Mouse (Mus musculus) heart, embryonic 13.5 days (tissue): ENCODE results near the gene Gm10273. TPM values are rescaled to one million over a fixed set of nuclear protein-coding genes. Genes with fewer than 3 reads are reported as not detected.
"Not testable (repeated sequence)": the region's sequence is repeated elsewhere in the genome, so short reads cannot be mapped to it uniquely, and the experiment has no call there.

Experiments
- ATAC-seq: fragments of 200-750 bp; cut with Nextera tagmentation; 2 replicates; pipeline ENCODE4 v1.8.0; 2017; ENCODE audit warnings: moderate TSS enrichment; ENCODE audit not compliant: insufficient number of reproducible peaks, low FRiP score, low TSS enrichment; ENCODE audit errors: extremely low read depth
- H3K27ac ChIP-seq: fragments of 300-500 bp; sonication (generic); replicated peaks from 2 replicates; pipeline ENCODE4 v1.5.1; 2015; ENCODE audit warnings: moderate library complexity, mild to moderate bottlenecking, inconsistent platforms
- H3K27me3 ChIP-seq: fragments of 300-500 bp; sonication (generic); replicated peaks from 2 replicates; pipeline ENCODE4 v1.6.1; 2015; ENCODE audit warnings: mild to moderate bottlenecking, inconsistent platforms
- H3K36me3 ChIP-seq: fragments of 300-500 bp; sonication (generic); 2 replicates; pipeline ENCODE4 v1.6.1; 2015; ENCODE audit warnings: mild to moderate bottlenecking, inconsistent platforms
- H3K4me1 ChIP-seq: fragments of 300-500 bp; sonication (generic); 2 replicates; pipeline ENCODE4 v1.6.1; 2015; ENCODE audit warnings: inconsistent platforms
- H3K4me2 ChIP-seq: fragments of 300-500 bp; sonication (generic); 2 replicates; pipeline ENCODE4 v1.6.1; 2015; ENCODE audit warnings: inconsistent platforms, mild to moderate bottlenecking, moderate library complexity
- H3K4me3 ChIP-seq: fragments of 300-500 bp; sonication (generic); 2 replicates; pipeline ENCODE4 v1.5.1; 2015; ENCODE audit warnings: moderate library complexity, mild to moderate bottlenecking, inconsistent platforms
- H3K9ac ChIP-seq: fragments of 300-500 bp; sonication (generic); 2 replicates; pipeline ENCODE4 v1.6.1; 2015; ENCODE audit warnings: inconsistent platforms, mild to moderate bottlenecking, moderate library complexity
- H3K9me3 ChIP-seq: fragments of 300-500 bp; sonication (generic); 2 replicates; pipeline ENCODE4 v1.6.1; 2016; ENCODE audit warnings: inconsistent platforms
- WGBS: fragments of 180-500 bp; shearing (Covaris S2); methylation state at CpG from one replicate; pipeline ENCODE4 v1.1.7; 2015; ENCODE audit warnings: mixed read lengths; 5-methylcytosine and 5-hydroxymethylcytosine counted together
- polyA plus RNA-seq: library from polyadenylated mRNA; unstranded; fragments of >200 nt; fragmentation: Nextera tagmentation; extraction: Ambion mirVana; gene quantifications from 2 replicates; pipeline ENCODE4 v1.2.1, GENCODE M21; 2015

Gm10273 gene
- polyA plus RNA-seq, 1 experiment from 2014 or later: not detected

DNA sequence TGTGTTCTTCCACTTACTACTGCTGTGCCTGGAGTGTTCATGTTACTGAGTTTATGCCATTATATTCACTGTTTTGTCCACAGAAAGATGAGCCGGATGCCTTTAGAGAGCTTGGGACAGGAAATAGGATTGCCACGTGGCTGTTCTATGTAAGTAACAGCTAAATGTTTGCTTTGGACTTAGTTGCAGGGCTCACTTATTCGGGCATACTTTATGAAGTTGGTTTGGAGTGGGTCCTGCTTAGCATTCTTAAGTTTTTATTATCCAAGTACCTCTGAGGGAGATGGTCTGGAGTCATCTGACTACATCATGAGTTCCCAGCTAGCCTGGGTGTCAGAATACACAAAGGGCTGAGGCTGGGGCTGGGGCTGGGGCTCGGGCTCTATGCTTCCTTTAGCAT, 28.2 kb upstream of the Gm10273 start:
- Histone ChIP-seq H3K4me2 (no peak overlapping the region), H3K4me3 (no peak overlapping the region), H3K36me3 (peaks cover 97% of the 10 kb centered on the region), H3K27me3 (no peaks in the 10 kb centered on the region), H3K27ac (no peak overlapping the region), H3K4me1 (peaks cover 5% of the 10 kb centered on the region; the same call in 1 of the 2 replicates), H3K9ac (no peak overlapping the region), H3K9me3 (no peaks in the 10 kb centered on the region)
- ATAC-seq: no peak
- WGBS: 75% methylated on average over 4 of the region's 4 CpGs

- no peaks in the 10 kb centered on the region for H3K9me3 ChIP-seq
- H3K36me3 ChIP-seq: peaks cover 96% of the 10 kb centered on the region
- no peak overlapping the region for H3K27ac ChIP-seq
- 86% methylated on average over 8 of the region's 8 CpGs for WGBS
- no peak for ATAC-seq
- H3K27me3 ChIP-seq: no peaks in the 10 kb centered on the region
- no peak overlapping the region for H3K4me2 ChIP-seq
- no peak overlapping the region for H3K4me3 ChIP-seq
- H3K9ac ChIP-seq: no peak overlapping the region
- H3K4me1 ChIP-seq: no peaks in the 10 kb centered on the region; the same call in 1 of the 2 replicates
Measured at GRCm38 (mm10) chr10:59368729-59369128, 26.7 kb upstream of the Gm10273 start.

DNA sequence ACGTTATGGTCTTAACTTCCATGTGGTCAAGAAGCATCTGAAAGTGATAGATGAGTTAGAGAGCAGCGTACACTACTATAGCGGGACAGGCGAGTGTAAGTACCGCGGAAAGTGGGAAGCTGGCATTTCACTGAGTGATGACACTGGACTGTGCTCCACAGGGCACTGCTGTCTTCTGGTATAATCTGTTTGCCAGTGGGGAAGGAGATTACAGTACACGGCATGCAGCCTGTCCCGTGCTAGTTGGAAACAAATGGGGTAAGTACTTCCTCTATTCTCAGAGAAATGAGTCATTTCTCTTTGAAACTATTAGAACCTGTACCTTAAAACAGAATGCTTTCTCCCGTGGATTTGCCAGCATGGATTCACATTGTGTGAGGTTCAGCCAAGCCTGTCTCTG, 26.0 kb upstream of the Gm10273 start:
- Histone ChIP-seq H3K9me3 (no peaks in the 10 kb centered on the region), H3K27ac (no peak overlapping the region), H3K4me2 (no peak overlapping the region), H3K9ac (no peak overlapping the region), H3K4me3 (no peak overlapping the region), H3K27me3 (no peaks in the 10 kb centered on the region), H3K4me1 (no peaks in the 10 kb centered on the region), H3K36me3 (peaks cover 96% of the 10 kb centered on the region)
- ATAC-seq: no peak
- WGBS: 91% methylated on average over 9 of the region's 9 CpGs

DNA sequence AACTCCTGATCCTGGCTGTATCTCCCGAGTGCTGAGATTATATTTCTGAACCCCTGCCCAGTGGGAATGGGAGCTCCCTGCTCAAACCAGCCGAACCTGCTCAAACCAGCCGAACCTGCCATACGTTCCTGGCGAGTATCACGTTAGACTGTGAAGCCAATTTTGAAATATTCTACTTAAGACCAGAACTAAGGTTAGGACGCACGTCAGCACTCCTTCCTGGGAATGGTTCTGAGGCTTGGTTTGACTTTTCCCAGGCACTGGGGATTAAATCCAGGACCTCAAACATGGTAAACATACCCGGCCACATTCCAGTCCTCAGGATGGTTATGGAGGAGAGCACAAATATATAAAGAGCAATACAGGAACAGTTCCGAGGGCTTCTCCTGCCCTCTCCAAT, 17.5 kb upstream of the Gm10273 start:
- peaks cover 13% of the 10 kb centered on the region for H3K4me1 ChIP-seq
- no peak overlapping the region for H3K4me2 ChIP-seq
- no peak overlapping the region for H3K9ac ChIP-seq
- WGBS: 88% methylated on average over 10 of the region's 10 CpGs
- H3K36me3 ChIP-seq: peaks cover 24% of the 10 kb centered on the region
- no peak for ATAC-seq
- no peak overlapping the region for H3K27ac ChIP-seq
- H3K4me3 ChIP-seq: no peak overlapping the region
- H3K27me3 ChIP-seq: no peaks in the 10 kb centered on the region
- H3K9me3 ChIP-seq: no peaks in the 10 kb centered on the region

DNA sequence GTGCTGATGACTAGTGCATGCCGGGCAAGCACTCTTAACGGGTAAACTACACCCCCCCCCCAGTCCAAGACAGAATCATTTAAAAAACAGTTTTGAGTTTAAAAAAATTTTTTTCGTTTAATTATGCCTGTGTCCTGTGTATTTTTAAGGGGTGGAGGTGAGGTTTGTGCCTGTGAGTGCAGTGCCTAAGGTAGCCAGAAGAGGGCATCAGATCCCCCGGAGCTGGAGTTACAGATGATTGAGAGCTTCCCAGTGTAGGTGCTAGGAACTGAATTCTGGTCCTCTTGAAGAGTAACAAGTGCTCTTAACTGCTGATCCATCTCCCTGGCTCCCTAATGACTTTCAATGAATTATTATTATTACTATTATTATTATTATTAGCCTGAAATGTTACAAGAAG, 16.7 kb upstream of the Gm10273 start:
- no peak overlapping the region for H3K27ac ChIP-seq
- no peak overlapping the region for H3K9ac ChIP-seq
- H3K9me3 ChIP-seq: no peaks in the 10 kb centered on the region
- H3K36me3 ChIP-seq: peaks cover 17% of the 10 kb centered on the region
- no peak overlapping the region for H3K4me3 ChIP-seq
- no peak overlapping the region for H3K4me2 ChIP-seq
- ATAC-seq: no peak
- 93% methylated on average over 4 of the region's 4 CpGs for WGBS
- no peaks in the 10 kb centered on the region for H3K27me3 ChIP-seq
- peaks cover 13% of the 10 kb centered on the region for H3K4me1 ChIP-seq

DNA sequence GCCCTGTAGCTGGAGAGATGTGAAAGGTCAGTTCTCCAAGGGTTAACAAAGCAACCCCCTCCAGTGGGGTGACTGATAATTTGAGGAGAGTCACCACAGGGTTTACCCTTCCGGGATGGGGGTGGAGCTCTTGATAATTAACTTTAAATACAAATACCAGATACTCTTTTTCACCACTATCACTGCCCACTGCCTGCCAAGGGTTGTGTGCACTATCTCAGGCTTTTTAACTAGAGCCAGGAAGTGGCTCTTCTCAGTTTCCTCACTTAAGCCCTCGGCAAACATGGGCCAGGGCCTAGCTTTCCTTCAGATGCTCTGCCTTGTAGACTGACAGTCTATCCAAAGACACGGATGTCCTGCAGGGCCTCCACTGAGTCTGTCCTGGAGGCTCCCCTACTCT, 15.5 kb upstream of the Gm10273 start:
- Histone ChIP-seq H3K4me2 (no peak overlapping the region), H3K27ac (peak overlapping the region; percentile 44; the same call in 1 of the 2 replicates), H3K4me3 (no peak overlapping the region), H3K27me3 (no peaks in the 10 kb centered on the region), H3K4me1 (peaks cover 13% of the 10 kb centered on the region), H3K9me3 (no peaks in the 10 kb centered on the region), H3K36me3 (peaks cover 5% of the 10 kb centered on the region), H3K9ac (no peak overlapping the region)
- ATAC-seq: no peak
- WGBS: 9% methylated on average over 3 of the region's 3 CpGs

DNA sequence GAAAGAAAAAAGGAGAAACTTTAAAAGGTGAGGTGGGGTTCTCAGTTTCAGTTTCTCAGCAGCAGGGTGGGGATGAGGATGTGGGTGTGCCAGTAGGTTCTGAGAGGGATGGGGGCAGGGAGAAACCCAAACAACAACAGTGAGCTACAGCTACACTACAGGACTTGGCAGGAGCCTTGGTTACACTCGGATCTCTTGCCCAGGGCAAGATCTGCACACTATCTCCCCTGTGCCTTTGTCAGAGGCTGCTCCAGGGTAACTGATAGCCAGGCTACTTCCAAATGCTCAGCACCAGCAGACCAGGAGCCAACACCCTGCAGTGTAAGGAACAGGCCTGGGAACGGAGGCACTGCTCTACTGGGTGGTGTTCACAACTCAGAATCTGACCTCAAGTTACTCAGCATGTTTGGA, 15.0 kb upstream of the Gm10273 start:
- peak overlapping the region; percentile 44; the same call in 1 of the 2 replicates for H3K27ac ChIP-seq
- 41% methylated on average over 2 of the region's 2 CpGs for WGBS
- no peaks in the 10 kb centered on the region for H3K9me3 ChIP-seq
- H3K4me2 ChIP-seq: no peak overlapping the region
- H3K4me1 ChIP-seq: peaks cover 13% of the 10 kb centered on the region
- H3K27me3 ChIP-seq: no peaks in the 10 kb centered on the region
- no peak overlapping the region for H3K4me3 ChIP-seq
- H3K9ac ChIP-seq: no peak overlapping the region
- no peak for ATAC-seq
- peaks cover 4% of the 10 kb centered on the region; the same call in 1 of the 2 replicates for H3K36me3 ChIP-seq

DNA sequence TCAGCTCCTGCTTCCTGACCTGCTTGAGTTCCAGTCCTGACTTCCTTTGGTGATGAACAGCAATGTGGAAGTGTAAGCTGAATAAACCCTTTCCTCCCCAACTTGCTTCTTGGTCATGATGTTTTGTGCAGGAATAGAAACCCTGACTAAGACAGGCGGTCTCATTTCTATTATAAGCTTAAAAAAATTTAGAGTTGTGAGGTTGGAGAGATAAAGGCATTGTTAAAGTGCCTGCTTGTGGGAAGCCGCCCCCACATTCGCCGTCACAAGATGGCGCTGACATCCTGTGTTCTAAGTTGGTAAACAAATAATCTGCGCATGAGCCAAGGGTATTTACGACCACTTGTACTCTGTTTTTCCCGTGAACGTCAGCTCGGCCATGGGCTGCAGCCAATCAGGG, 13.9 kb upstream of the Gm10273 start:
- H3K36me3 ChIP-seq, H3K4me3 ChIP-seq, H3K9ac ChIP-seq, H3K4me2 ChIP-seq, H3K9me3 ChIP-seq, H3K27ac ChIP-seq, ATAC-seq, H3K27me3 ChIP-seq: not testable (repeated sequence)
- H3K4me1 ChIP-seq: peaks cover 13% of the 10 kb centered on the region
- 67% methylated on average over 6 of the region's 10 CpGs for WGBS

DNA sequence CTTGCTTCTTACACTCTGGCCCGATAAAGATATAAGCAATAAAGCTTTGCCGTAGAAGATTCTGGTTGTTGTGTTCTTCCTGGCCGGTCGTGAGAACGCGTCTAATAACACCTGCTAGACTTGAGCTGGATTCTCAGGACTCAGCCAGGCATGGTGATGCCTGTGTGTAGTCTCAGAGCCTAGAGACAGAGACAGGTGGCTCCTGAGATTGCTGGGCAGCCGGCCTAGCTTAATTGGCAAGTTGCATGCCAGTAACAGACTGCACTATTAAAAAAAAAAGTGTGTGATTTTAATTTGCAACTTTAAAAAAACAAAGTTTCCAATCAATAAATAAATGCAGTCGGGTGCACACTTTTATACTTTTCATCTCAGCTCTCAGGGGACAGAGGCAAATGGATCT, 8.5 kb upstream of the Gm10273 start:
- peaks cover 15% of the 10 kb centered on the region; the same call in 1 of the 2 replicates for H3K9me3 ChIP-seq
- H3K27ac ChIP-seq: no peak overlapping the region
- ATAC-seq: no peak
- H3K9ac ChIP-seq: no peak overlapping the region
- 0 out of 2 replicates have a peak, but pooled peaks cover 5% of the 10 kb centered on the region for H3K36me3 ChIP-seq
- WGBS: 88% methylated on average over 8 of the region's 8 CpGs
- no peaks in the 10 kb centered on the region for H3K27me3 ChIP-seq
- H3K4me1 ChIP-seq: no peaks in the 10 kb centered on the region
- H3K4me3 ChIP-seq: no peak overlapping the region
- H3K4me2 ChIP-seq: no peak overlapping the region

DNA sequence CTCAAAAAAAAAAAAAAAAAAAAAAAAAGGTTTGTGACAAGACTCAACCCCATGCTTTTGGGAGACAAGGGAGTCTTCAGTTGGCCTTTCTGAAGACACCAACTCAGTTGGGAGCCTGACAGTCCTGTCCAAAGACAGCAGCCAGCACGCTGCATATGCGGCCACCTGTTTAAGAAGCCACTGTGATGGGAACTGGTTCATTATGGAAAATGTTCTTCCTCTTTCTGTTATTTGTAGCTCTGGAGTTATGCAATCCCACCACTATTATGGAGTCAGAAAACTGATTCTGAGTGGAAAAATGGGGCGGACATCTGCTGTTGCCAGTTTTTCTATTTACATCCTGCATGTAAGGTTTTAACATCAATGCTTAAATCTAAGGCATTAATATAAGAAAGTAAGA, 5.8 kb upstream of the Gm10273 start:
- Histone ChIP-seq H3K36me3 (0 out of 2 replicates have a peak, but pooled peaks cover 5% of the 10 kb centered on the region), H3K9ac (no peak overlapping the region), H3K4me1 (peaks cover 9% of the 10 kb centered on the region), H3K27me3 (no peaks in the 10 kb centered on the region), H3K4me2 (no peak overlapping the region), H3K27ac (no peak overlapping the region), H3K4me3 (no peak overlapping the region), H3K9me3 (peaks cover 15% of the 10 kb centered on the region; the same call in 1 of the 2 replicates)
- ATAC-seq: no peak
- 95% methylated on average over 3 of the region's 3 CpGs for WGBS

DNA sequence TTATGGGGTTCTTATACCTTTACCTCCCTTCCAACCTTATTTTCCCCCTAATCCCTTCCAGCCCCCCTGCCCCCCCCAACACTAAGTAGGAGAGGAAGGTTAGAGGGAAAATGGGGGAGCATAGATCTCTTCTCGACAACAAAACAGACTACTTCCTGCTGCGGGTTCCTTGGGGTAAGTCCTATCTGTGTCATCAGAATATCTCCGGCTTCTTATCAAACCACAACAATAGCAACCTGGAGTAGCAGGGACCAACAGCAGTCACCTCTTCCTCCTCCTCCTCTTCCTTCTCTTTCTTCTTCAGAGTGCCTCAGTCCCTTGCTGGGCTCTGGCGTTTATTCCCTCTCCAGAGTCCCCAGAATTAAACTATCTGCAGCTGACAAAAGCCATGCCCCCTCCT, 3.5 kb upstream of the Gm10273 start:
- Histone ChIP-seq H3K4me2 (no peak overlapping the region), H3K9ac (no peak overlapping the region), H3K4me1 (peaks cover 9% of the 10 kb centered on the region), H3K4me3 (no peak overlapping the region), H3K36me3 (0 out of 2 replicates have a peak, but pooled peaks cover 5% of the 10 kb centered on the region), H3K9me3 (peaks cover 15% of the 10 kb centered on the region; the same call in 1 of the 2 replicates), H3K27me3 (no peaks in the 10 kb centered on the region), H3K27ac (no peak overlapping the region)
- 22% methylated on average over 4 of the region's 4 CpGs for WGBS
- ATAC-seq: no peak
